Mouse (Mus musculus) heart, adult 11 months (tissue): ENCODE results near the gene BC052040.
A peak's percentile ranks its signal among the peaks of the same experiment; 100 is the strongest.

Source experiments
- DNase-seq: peaks from one replicate; pipeline ENCODE4 v3.0.0; 2022

Gene BC052040

GRCm38 (mm10) chr2:115774153-115774908 lies 192.8 kb downstream of the BC052040 start:
- DNase-seq = peak; percentile 41

- peak; percentile 74 for DNase-seq
These were observed 194.1 kb downstream of the BC052040 start for GRCm38 (mm10) chr2:115775488-115776217.

- DNase-seq = peak; percentile 93
These were observed 195.7 kb downstream of the BC052040 start for GRCm38 (mm10) chr2:115776924-115777860.

- peak; percentile 90 for DNase-seq
These were observed 199.1 kb downstream of the BC052040 start for GRCm38 (mm10) chr2:115780546-115781011.

- DNase-seq = peak; percentile 36
These were observed 204.2 kb downstream of the BC052040 start for GRCm38 (mm10) chr2:115785687-115786086.

GRCm38 (mm10) chr2:115798839-115799238 lies 217.3 kb downstream of the BC052040 start:
- peak; percentile 53 for DNase-seq

DNA sequence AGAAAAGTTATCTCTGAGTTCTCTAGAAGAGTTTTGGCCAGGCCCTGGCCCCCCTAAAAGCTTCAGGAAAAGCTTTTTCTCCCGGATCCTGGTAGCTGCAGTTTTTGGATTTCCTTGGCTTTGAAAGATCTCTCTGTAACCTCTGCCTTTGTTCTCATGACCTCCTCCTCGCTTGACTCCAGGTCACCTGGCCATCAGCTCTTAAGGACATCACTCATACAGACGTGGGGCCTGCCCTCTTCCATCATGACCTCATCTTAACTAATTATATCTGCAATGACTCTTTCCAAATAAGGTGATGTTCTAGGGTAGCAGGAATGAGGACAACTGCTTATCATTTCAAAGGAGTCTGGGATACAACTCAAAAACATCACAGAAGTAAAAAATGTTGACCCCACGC lies 226.9 kb downstream of the BC052040 start:
- DNase-seq = no peak

GRCm38 (mm10) chr2:115813316-115813715 lies 231.8 kb downstream of the BC052040 start:
- no peak for DNase-seq

- DNase-seq = no peak
These were observed 232.2 kb downstream of the BC052040 start for GRCm38 (mm10) chr2:115813721-115814120.

DNA sequence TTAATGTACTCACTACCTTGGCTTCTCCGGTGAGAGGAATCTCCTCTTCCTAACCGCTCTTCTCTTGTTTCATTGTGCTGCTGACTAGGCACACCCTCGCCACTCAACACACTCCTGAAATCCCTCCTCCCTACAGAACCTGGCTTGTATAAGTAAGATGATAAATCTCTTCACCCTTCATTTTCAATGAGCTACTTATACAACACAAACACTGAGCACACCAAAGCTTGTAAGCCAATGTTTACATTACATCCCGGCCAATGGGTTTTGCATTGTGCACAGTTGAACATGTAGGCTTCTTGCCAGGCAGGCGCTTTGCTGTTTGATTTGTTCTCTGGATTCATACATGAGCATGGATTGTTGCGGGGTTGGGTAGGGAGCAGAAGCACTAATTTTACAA lies 236.4 kb downstream of the BC052040 start:
- DNase-seq = no peak

- peak; percentile 56 for DNase-seq
These were observed 240.8 kb downstream of the BC052040 start for GRCm38 (mm10) chr2:115822361-115822760.
